Mouse (Mus musculus) heart, adult 11 months (tissue): ENCODE data around the gene Prb1.
"Not testable (repeated sequence)": the region's sequence is repeated elsewhere in the genome, so short reads cannot be mapped to it uniquely, and the experiment has no call there.

Source experiments
- DNase-seq: peaks from one replicate; pipeline ENCODE4 v3.0.0; 2022

Prb1 gene

DNA sequence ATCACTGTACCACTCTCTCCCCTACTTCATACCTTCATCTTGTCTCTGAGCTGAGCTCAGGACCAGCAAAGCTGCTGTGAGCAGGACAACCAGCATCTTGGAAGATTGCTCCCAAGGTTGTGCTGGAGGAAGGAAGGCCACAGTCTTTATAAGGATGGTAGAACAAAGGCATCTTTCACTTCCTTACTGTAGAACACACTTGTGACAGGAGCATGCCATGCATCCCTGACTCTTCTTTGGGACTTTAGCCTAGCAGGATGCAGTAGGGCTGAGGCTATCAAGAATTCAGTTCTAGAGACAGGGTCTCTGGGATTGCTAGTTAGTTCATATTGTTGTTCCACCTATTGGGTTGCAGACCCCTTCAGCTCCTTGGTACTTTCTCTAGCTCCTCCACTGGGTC, at the start of gene Prb1:
Prb1 (minus strand) TSS at position 101 of the 400 bp plus-strand sequence.
- not testable (repeated sequence) for DNase-seq
